Mouse (Mus musculus): ENCODE results near the gene Cdk5rap3. TPM values are rescaled to one million over a fixed set of nuclear protein-coding genes. Genes with fewer than 3 reads are reported as not detected.

The Cdk5rap3 gene
- polyA plus RNA-seq, 1 experiment from 2014 or later = 70.1 TPM

DNA sequence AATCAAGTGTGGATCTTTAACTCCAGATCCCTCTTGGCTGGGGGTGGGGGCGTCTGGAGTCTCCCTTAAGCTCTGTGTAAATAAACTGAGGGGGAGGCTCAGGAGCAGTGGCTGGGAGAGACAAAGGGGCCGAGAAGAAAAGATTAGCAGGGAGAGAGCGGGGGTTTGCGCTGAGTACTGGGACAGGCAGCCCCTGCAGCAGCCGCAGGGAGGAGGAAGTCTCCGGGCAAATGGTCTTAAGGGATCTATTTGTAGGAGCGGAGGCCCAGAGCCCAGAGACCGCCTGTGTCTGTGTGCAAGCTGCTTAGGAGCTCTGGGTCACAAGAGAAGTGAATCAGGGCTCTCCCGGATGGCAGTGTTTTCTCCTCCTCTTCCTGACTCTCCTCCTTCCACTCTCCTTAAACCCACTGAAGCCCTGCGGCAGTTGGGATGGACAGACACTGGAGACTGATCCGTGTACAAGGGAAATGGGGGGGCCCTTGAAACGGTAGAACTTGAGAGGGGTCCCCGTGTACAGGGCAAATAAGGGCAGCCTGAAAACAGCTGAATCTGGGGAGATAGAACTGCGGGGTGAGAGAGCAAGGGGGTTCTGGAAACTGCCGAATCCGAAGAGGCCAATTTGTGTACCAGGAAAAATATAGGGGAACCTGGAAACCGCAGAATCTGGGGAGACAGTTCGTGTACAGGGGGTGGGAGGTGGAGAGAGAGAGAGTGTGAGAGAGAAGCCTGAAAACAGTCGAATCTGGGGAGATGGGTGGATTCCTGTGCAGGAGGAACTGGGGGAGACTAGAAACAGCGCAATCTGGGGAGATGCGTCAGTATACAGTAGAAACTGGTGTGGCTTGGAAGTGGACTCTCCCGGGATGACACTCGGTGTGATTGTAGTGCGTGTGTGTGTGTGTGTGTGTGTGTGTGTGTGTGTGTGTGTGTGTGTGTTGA lies 43.6 kb downstream of the Cdk5rap3 start:
- Histone ChIP-seq H3K9ac (ENCODE audit: low read depth, low read length) (no peak overlapping the region; the same call in 1 of the 2 replicates), H3K4me1 (ENCODE audit: control insufficient read depth, insufficient read depth, low read length) (peaks cover 25% of the 10 kb centered on the region), H3K27me3 (replicated peaks; ENCODE audit: control insufficient read depth, insufficient read depth, low read length) (peaks cover 12% of the 10 kb centered on the region), H3K4me3 (ENCODE audit: low read length) (no peak overlapping the region), H3K36me3 (ENCODE audit: control insufficient read depth, insufficient read depth, low read length) (no peaks in the 10 kb centered on the region), H3K4me2 (ENCODE audit: low read depth, low read length) (peak overlapping the region; percentile 22), H3K9me3 (ENCODE audit: control insufficient read depth, low read length) (no peaks in the 10 kb centered on the region), H3K27ac (ENCODE audit: low read length) (peak overlapping the region; percentile 43)
- no peak for ATAC-seq
- 16% methylated on average over 24 of the region's 24 CpGs for WGBS

DNA sequence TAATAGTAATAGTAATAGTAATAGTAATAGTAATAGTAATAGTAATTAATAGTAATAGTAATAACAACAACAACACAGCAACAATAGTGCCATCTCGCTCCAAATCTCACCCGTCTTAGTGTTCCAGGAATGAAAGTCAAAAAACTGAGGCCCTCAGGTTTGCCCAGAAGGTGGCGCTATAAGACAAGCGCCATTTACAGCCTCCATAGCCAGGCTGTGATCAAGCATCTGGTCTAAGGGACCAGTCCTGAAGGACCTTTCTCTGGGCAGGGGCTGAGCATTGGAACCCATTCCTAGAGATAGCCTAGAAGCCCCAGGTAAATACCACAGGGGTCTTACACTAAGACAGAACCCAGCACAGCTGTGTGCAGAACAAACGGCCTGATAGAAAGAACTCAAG lies 49.1 kb downstream of the Cdk5rap3 start:
- Histone ChIP-seq H3K9me3 (ENCODE audit: control insufficient read depth, low read length) (no peaks in the 10 kb centered on the region), H3K27me3 (replicated peaks; ENCODE audit: control insufficient read depth, insufficient read depth, low read length) (no peaks in the 10 kb centered on the region), H3K27ac (ENCODE audit: low read length) (no peak overlapping the region), H3K36me3 (ENCODE audit: control insufficient read depth, insufficient read depth, low read length) (no peaks in the 10 kb centered on the region), H3K4me2 (ENCODE audit: low read depth, low read length) (no peak overlapping the region), H3K4me1 (ENCODE audit: control insufficient read depth, insufficient read depth, low read length) (peaks cover under 1% of the 10 kb centered on the region; the same call in 1 of the 2 replicates), H3K4me3 (ENCODE audit: low read length) (no peak overlapping the region), H3K9ac (ENCODE audit: low read depth, low read length) (no peak overlapping the region)
- ATAC-seq = peak; percentile 43; the same call in 1 of the 2 replicates
- 11% methylated on average over 5 of the region's 5 CpGs for WGBS

DNA sequence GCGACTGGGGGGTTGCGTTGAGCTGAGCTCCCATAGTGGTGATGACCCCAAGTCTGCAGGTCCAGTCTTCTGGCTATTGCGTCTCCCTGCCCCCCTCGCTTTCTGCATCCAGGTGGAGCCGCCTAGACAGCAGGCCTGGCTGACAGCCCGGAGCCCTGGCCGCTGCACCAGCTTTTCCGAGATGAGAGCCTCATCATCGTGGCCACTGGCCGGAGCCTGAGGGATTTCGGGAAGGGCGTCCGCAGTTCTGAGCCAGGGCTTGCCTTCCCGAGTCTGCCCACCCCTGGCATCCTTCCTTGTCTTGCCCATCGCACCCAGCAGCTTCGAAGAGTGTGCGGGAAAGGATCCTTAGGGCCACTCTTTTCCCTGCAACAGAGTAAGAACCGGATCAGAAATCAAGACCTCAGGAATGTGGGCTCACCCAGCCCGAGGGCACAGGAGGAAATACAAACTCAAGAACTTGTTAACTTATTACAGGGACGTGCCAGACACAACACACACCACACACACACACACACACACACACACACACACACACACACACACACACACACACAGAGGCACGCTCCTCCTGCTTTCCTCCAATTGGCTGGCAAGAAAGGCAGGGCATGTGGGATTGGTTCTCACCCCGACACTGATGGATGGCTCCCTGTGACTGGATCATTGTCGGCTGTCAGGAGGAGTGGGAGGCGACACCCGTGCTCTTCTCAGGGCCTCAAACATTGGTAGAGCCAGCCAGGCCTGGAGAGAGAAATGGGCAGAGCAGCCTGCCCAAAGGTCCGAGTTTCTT lies 52.9 kb downstream of the Cdk5rap3 start:
- Histone ChIP-seq H3K9ac (ENCODE audit: low read depth, low read length) (no peak overlapping the region), H3K9me3 (ENCODE audit: control insufficient read depth, low read length) (no peaks in the 10 kb centered on the region), H3K27me3 (replicated peaks; ENCODE audit: control insufficient read depth, insufficient read depth, low read length) (no peaks in the 10 kb centered on the region), H3K4me2 (ENCODE audit: low read depth, low read length) (no peak overlapping the region), H3K36me3 (ENCODE audit: control insufficient read depth, insufficient read depth, low read length) (no peaks in the 10 kb centered on the region), H3K27ac (ENCODE audit: low read length) (no peak overlapping the region), H3K4me1 (ENCODE audit: control insufficient read depth, insufficient read depth, low read length) (peaks cover 10% of the 10 kb centered on the region), H3K4me3 (ENCODE audit: low read length) (no peak overlapping the region)
- ATAC-seq = no peak
- 22% methylated on average over 26 of the region's 26 CpGs for WGBS

DNA sequence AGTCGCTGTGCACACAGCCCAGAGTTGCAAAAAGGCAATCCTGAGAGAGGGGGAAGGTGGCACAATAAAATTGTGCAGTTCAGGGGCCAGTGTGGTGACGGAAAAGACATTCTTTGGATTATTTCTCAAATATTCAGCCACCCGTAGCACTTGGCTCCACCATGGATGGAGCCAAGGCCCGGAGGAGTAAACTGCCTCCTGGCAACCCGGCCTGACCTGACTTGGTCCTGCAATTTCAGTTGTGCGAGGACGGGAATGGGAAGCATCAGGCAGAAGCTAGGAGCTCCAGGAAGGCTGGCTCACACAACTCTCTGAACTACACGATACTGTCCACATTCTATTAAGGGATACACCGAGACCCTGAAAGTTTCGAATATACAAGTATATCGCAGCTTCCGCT lies 53.8 kb downstream of the Cdk5rap3 start:
- no peaks in the 10 kb centered on the region for H3K36me3 ChIP-seq (ENCODE audit: control insufficient read depth, insufficient read depth, low read length)
- no peaks in the 10 kb centered on the region for H3K9me3 ChIP-seq (ENCODE audit: control insufficient read depth, low read length)
- no peaks in the 10 kb centered on the region for H3K27me3 ChIP-seq (replicated peaks; ENCODE audit: control insufficient read depth, insufficient read depth, low read length)
- 78% methylated on average over 12 of the region's 12 CpGs for WGBS
- H3K4me1 ChIP-seq (ENCODE audit: control insufficient read depth, insufficient read depth, low read length) = peaks cover 10% of the 10 kb centered on the region
- no peak overlapping the region for H3K4me3 ChIP-seq (ENCODE audit: low read length)
- no peak for ATAC-seq
- H3K9ac ChIP-seq (ENCODE audit: low read depth, low read length) = no peak overlapping the region
- no peak overlapping the region for H3K4me2 ChIP-seq (ENCODE audit: low read depth, low read length)
- no peak overlapping the region for H3K27ac ChIP-seq (ENCODE audit: low read length)

DNA sequence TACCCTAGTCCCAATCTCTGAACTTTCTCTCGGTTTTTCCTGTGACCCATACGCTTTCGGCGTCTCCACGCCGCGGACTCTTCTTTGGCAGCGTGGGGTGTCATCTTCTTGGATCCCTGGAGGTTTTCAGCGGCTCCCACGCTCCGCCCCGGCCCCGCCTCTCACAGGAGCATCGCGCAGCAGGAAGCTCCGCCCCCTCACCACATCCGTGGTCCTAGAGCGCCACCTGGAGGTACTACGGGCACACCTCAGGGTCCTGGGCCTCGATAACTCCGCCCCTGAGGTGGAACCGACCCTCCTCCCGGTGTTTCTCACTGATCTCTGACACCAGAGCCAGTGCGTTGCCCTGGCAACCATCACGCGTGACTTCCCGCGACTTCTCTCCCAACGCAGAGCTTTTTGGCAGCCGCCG lies 54.4 kb downstream of the Cdk5rap3 start:
- Histone ChIP-seq H3K9ac (ENCODE audit: low read depth, low read length) (peak overlapping the region; percentile 49), H3K27me3 (replicated peaks; ENCODE audit: control insufficient read depth, insufficient read depth, low read length) (no peaks in the 10 kb centered on the region), H3K36me3 (ENCODE audit: control insufficient read depth, insufficient read depth, low read length) (no peaks in the 10 kb centered on the region), H3K27ac (ENCODE audit: low read length) (0 out of 2 replicates have a peak overlapping the region, but pooled peaks have one; percentile 2), H3K9me3 (ENCODE audit: control insufficient read depth, low read length) (no peaks in the 10 kb centered on the region), H3K4me2 (ENCODE audit: low read depth, low read length) (peak overlapping the region; percentile 92), H3K4me1 (ENCODE audit: control insufficient read depth, insufficient read depth, low read length) (peaks cover 10% of the 10 kb centered on the region), H3K4me3 (ENCODE audit: low read length) (peak overlapping the region; percentile 43)
- ATAC-seq = peak; percentile 88
- WGBS = under 1% methylated on average over 31 of the region's 31 CpGs

DNA sequence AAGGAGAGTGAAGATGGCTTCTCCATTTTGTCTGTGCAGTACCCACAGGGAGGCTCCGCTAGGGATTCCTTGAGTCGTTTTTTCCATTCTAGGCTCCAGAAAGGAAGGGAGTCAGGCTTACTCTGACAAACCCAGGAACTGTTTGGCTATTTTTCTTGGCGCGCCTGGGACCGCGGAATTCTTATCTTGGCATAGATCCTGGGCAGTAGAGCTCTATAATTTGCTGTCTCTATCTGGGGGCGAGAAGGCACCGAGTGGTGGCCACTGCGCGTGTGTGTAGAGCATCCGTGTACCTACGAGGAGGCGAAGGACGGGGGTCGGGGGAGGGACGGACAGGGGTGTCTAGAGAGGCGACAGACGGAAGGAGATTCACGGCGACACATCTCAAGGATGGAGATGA lies 54.9 kb downstream of the Cdk5rap3 start:
- H3K4me2 ChIP-seq (ENCODE audit: low read depth, low read length) = peak overlapping the region; percentile 92
- peak overlapping the region; percentile 49 for H3K9ac ChIP-seq (ENCODE audit: low read depth, low read length)
- H3K36me3 ChIP-seq (ENCODE audit: control insufficient read depth, insufficient read depth, low read length) = no peaks in the 10 kb centered on the region
- H3K27me3 ChIP-seq (replicated peaks; ENCODE audit: control insufficient read depth, insufficient read depth, low read length) = no peaks in the 10 kb centered on the region
- H3K4me1 ChIP-seq (ENCODE audit: control insufficient read depth, insufficient read depth, low read length) = peaks cover 10% of the 10 kb centered on the region
- H3K4me3 ChIP-seq (ENCODE audit: low read length) = peak overlapping the region; percentile 43
- H3K27ac ChIP-seq (ENCODE audit: low read length) = 0 out of 2 replicates have a peak overlapping the region, but pooled peaks have one; percentile 50
- under 1% methylated on average over 20 of the region's 20 CpGs for WGBS
- no peaks in the 10 kb centered on the region for H3K9me3 ChIP-seq (ENCODE audit: control insufficient read depth, low read length)
- peak; percentile 45 for ATAC-seq

DNA sequence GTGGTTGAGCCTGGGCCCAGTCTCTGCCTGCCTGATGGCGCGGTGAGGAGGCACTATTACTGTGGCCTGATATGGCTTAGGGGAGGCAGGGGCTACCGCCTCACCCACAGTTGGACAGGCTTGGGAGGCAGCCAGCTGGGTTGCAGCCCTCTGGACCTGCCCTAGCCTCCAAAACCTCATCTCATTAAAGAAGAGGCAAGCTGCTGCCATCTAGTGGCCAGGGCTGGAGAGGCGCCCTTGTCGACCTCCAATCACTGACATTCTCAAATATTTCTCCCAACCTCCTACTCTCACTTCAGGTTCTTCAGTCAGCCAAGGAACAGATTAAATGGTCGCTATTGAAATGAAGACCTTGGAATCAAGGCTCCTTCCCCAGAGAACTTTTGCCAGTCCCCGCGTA lies 55.7 kb downstream of the Cdk5rap3 start:
- Histone ChIP-seq H3K27me3 (replicated peaks; ENCODE audit: control insufficient read depth, insufficient read depth, low read length) (no peaks in the 10 kb centered on the region), H3K27ac (ENCODE audit: low read length) (no peak overlapping the region; the same call in 1 of the 2 replicates), H3K4me1 (ENCODE audit: control insufficient read depth, insufficient read depth, low read length) (peaks cover 10% of the 10 kb centered on the region), H3K9ac (ENCODE audit: low read depth, low read length) (peak overlapping the region; percentile 49; the same call in 1 of the 2 replicates), H3K36me3 (ENCODE audit: control insufficient read depth, insufficient read depth, low read length) (no peaks in the 10 kb centered on the region), H3K4me2 (ENCODE audit: low read depth, low read length) (no peak overlapping the region), H3K9me3 (ENCODE audit: control insufficient read depth, low read length) (no peaks in the 10 kb centered on the region), H3K4me3 (ENCODE audit: low read length) (no peak overlapping the region)
- peak; percentile 32; the same call in 1 of the 2 replicates for ATAC-seq
- WGBS = 11% methylated on average over 8 of the region's 8 CpGs

GRCm38 (mm10) chr11:96859635-96860034 lies 56.7 kb downstream of the Cdk5rap3 start:
- H3K9ac ChIP-seq (ENCODE audit: low read depth, low read length) = no peak overlapping the region
- H3K27me3 ChIP-seq (replicated peaks; ENCODE audit: control insufficient read depth, insufficient read depth, low read length) = no peaks in the 10 kb centered on the region
- H3K4me1 ChIP-seq (ENCODE audit: control insufficient read depth, insufficient read depth, low read length) = peaks cover 10% of the 10 kb centered on the region
- H3K9me3 ChIP-seq (ENCODE audit: control insufficient read depth, low read length) = no peaks in the 10 kb centered on the region
- H3K27ac ChIP-seq (ENCODE audit: low read length) = no peak overlapping the region
- 86% methylated on average over 4 of the region's 4 CpGs for WGBS
- no peak overlapping the region for H3K4me2 ChIP-seq (ENCODE audit: low read depth, low read length)
- H3K36me3 ChIP-seq (ENCODE audit: control insufficient read depth, insufficient read depth, low read length) = no peaks in the 10 kb centered on the region
- no peak overlapping the region for H3K4me3 ChIP-seq (ENCODE audit: low read length)
- ATAC-seq = no peak

DNA sequence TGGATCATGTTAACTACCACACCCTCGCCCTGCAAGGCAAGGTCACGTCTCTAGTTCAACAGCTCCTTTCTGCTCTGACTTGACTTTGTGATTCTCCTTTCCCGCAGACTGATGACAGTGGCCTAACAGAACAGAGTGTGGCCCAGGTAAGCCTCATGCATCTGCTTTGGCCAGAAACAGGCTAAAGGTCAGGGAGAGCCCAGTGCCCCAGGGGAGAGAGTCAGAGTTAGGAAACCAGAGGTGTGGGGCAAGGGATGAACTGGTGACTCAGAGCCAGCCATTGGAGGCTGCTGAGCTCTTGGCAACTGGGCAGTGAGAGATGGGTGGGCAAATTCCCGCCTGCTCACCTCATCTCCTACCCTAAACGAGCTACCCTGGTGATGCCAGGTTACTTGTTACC lies 58.9 kb downstream of the Cdk5rap3 start:
- ATAC-seq = no peak
- no peaks in the 10 kb centered on the region for H3K27me3 ChIP-seq (replicated peaks; ENCODE audit: control insufficient read depth, insufficient read depth, low read length)

More for the DNA sequence above, 58.9 kb downstream of the Cdk5rap3 start:
- H3K4me1 ChIP-seq (ENCODE audit: control insufficient read depth, insufficient read depth, low read length) = peaks cover 10% of the 10 kb centered on the region
- H3K27ac ChIP-seq (ENCODE audit: low read length) = no peak overlapping the region
- no peaks in the 10 kb centered on the region for H3K36me3 ChIP-seq (ENCODE audit: control insufficient read depth, insufficient read depth, low read length)
- H3K4me2 ChIP-seq (ENCODE audit: low read depth, low read length) = no peak overlapping the region
- no peaks in the 10 kb centered on the region for H3K9me3 ChIP-seq (ENCODE audit: control insufficient read depth, low read length)
- H3K9ac ChIP-seq (ENCODE audit: low read depth, low read length) = no peak overlapping the region
- H3K4me3 ChIP-seq (ENCODE audit: low read length) = no peak overlapping the region
- 74% methylated on average over 5 of the region's 5 CpGs for WGBS
